Mouse (Mus musculus) limb, embryonic 15.5 days (tissue): ENCODE measurements around the gene Wsb2. TPM values are rescaled to one million over a fixed set of nuclear protein-coding genes. Genes with fewer than 3 reads are reported as not detected.

Source experiments
- ATAC-seq: fragments of 200-750 bp; cut with Nextera tagmentation; 2 replicates; pipeline ENCODE4 v1.8.0; 2017; ENCODE audit warnings: low read depth, moderate TSS enrichment; ENCODE audit not compliant: insufficient number of reproducible peaks, low FRiP score, low TSS enrichment
- H3K27ac ChIP-seq: fragments of 300-500 bp; sonication (generic); 2 replicates; pipeline ENCODE4 v1.5.1; 2015; ENCODE audit warnings: moderate library complexity, mild to moderate bottlenecking, inconsistent platforms
- H3K27me3 ChIP-seq: fragments of 300-500 bp; sonication (generic); 2 replicates; pipeline ENCODE4 v1.6.1; 2015; ENCODE audit warnings: inconsistent platforms
- H3K36me3 ChIP-seq: fragments of 300-500 bp; sonication (generic); 2 replicates; pipeline ENCODE4 v1.6.1; 2015; ENCODE audit warnings: inconsistent platforms
- H3K4me1 ChIP-seq: fragments of 300-500 bp; sonication (generic); 2 replicates; pipeline ENCODE4 v1.6.1; 2015; ENCODE audit warnings: inconsistent platforms
- H3K4me2 ChIP-seq: fragments of 300-500 bp; sonication (generic); 2 replicates; pipeline ENCODE4 v1.6.1; 2015; ENCODE audit warnings: mild to moderate bottlenecking, inconsistent platforms
- H3K4me3 ChIP-seq: fragments of 300-500 bp; sonication (generic); 2 replicates; pipeline ENCODE4 v1.5.1; 2015; ENCODE audit warnings: mild to moderate bottlenecking, inconsistent platforms
- H3K9ac ChIP-seq: fragments of 300-500 bp; sonication (generic); 2 replicates; pipeline ENCODE4 v1.6.1; 2015; ENCODE audit warnings: inconsistent platforms
- H3K9me3 ChIP-seq: fragments of 300-500 bp; sonication (generic); 2 replicates; pipeline ENCODE4 v1.6.1; 2016; ENCODE audit warnings: inconsistent platforms
- WGBS: fragments of 180-500 bp; shearing (Covaris S2); methylation state at CpG from one replicate; pipeline ENCODE4 v1.1.7; 2015; 5-methylcytosine and 5-hydroxymethylcytosine counted together
- polyA plus RNA-seq: library from polyadenylated mRNA; unstranded; fragments of >200 nt; fragmentation: Nextera tagmentation; extraction: Ambion mirVana; gene quantifications from 2 replicates; pipeline ENCODE4 v1.2.1, GENCODE M21; 2015

The Wsb2 gene
- polyA plus RNA-seq, 1 experiment from 2014 or later = 66.9 TPM

GRCm38 (mm10) chr5:117417442-117417841, 60.3 kb downstream of the Wsb2 start:
- H3K27me3 ChIP-seq = peaks cover 53% of the 10 kb centered on the region
- 75% methylated on average over 2 of the region's 2 CpGs for WGBS
- H3K9me3 ChIP-seq = no peaks in the 10 kb centered on the region
- ATAC-seq = no peak
- H3K4me2 ChIP-seq = no peak overlapping the region
- peaks cover 16% of the 10 kb centered on the region for H3K4me1 ChIP-seq
- H3K36me3 ChIP-seq = no peaks in the 10 kb centered on the region
- H3K9ac ChIP-seq = no peak overlapping the region
- no peak overlapping the region for H3K27ac ChIP-seq
- no peak overlapping the region for H3K4me3 ChIP-seq

Other genes starting within 250 kb of the Wsb2 start
- 58.3 and 68.8 TPM in 2 replicates for gene Suds3, start 241.2 kb upstream of the Wsb2 start, polyA plus RNA-seq
- 18.4 and 20.5 TPM in 2 replicates for gene Taok3, start 237.2 kb upstream of the Wsb2 start, polyA plus RNA-seq
- 645 and 672 TPM in 2 replicates for gene Pebp1, start 69.7 kb upstream of the Wsb2 start, polyA plus RNA-seq
- gene Vsig10, start 38.2 kb upstream of the Wsb2 start, polyA plus RNA-seq = 10.2 and 11.7 TPM in 2 replicates
- 64.7 and 67.2 TPM in 2 replicates for gene Rfc5, start 31.7 kb downstream of the Wsb2 start, polyA plus RNA-seq
- gene Ksr2, start 56.7 kb downstream of the Wsb2 start, polyA plus RNA-seq = 0.12 and 0.17 TPM in 2 replicates